Comparison of ENCODE assay signal across 8 mouse cellular contexts in the genomic region with DNA sequence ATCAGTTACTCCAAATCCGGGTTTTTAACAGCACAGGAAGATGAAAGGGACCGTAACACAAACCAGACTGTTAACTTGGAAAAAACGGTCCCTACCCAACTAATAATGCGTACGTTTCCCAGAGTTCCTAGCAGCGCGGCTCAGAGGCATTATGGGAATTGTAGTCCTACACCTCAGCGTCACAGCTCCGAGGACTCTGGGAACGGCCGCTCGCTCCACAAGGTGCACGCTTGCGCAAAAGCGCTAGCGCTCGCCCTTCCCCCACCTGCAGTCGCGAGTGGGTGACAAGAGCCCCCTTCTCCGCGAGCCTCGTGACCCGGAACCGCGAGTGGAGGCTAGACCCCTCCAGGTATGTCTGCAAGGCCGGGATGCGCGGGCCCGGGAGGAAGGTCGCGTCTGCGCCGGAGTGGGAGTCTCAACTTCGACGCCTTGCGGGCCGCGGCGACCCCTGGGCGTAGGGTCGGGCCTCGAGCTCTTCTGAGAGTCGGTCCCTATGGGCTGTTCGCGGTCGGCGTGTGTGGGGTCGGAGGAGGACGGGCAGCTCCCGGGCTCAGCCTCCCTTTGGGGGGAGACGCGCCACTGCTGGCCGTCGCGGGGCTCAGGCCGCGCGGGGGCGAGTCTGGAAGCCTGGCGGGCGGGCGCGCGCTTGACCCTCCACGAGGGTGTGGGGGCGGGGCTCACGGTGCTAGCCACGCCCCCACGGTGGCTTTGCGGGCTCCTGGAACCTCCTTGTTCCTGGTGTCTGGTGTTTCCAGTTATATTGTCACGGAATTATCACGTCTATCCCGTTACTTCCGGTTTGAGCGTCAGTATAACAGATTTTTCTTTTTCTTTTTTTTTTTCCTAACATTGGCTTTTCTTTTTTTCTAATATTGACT. TPM values are rescaled to one million over a fixed set of nuclear protein-coding genes. Genes with fewer than 3 reads are reported as not detected.
DNase-seq lines count a peak whose midpoint lies in the region; ATAC-seq and TF ChIP-seq lines count a peak whose summit lies in the region.

A gene (plus strand): TSS at position 138 of the 878 bp plus-strand sequence.

- peak; percentile 57 for TF ChIP-seq POLR2A in lung, adult 2 months (IDR thresholded peaks at IDR 0.05; ENCODE audit: borderline replicate concordance, extremely low read depth, low read depth, low read length)

- under 1% methylated on average over 67 of the region's 75 CpGs for WGBS in forebrain, embryonic 15.5 days
- WGBS in lung, adult 2 months: under 1% methylated on average over 75 of the region's 75 CpGs

- TF ChIP-seq CTCF in lung, adult 2 months (IDR thresholded peaks at IDR 0.05; ENCODE audit: insufficient read depth, low read length): no peak

- intact Hi-C loops in heart, postnatal 25 days (cut with DNase I): no loop called here

- peak within 1 kb of the TSS; percentile 93 for H3K9ac ChIP-seq in forebrain, embryonic 15.5 days (replicated peaks)

- peak within 1 kb of the TSS; percentile 98 for H3K4me3 ChIP-seq in forebrain, embryonic 15.5 days
- H3K4me3 ChIP-seq in lung, adult 2 months (replicated peaks; ENCODE audit: extremely low read depth, low read depth, low read length): peak within 1 kb of the TSS; percentile 91

- H3K4me2 ChIP-seq in forebrain, embryonic 15.5 days (replicated peaks): peak within 1 kb of the TSS; percentile 60

- peak; percentile 99 for ATAC-seq in forebrain, embryonic 15.5 days (replicated peaks)
- ATAC-seq in neutrophil, adult 5-6 weeks (ENCODE audit: extremely low read depth, insufficient number of reproducible peaks, low FRiP score, poor library complexity, severe bottlenecking): peak; percentile 91

- H3K9me3 ChIP-seq in forebrain, embryonic 15.5 days: no peaks in the 10 kb centered on the region

- peak within 1 kb of the TSS; percentile 97 for H3K27ac ChIP-seq in forebrain, embryonic 15.5 days (replicated peaks)

- DNase-seq in ES-CJ7 (ENCODE audit: low read depth, low spot score): peak; percentile 98
- peak; percentile 90 for DNase-seq in cerebellum, adult 11 months
- peak; percentile 82 for DNase-seq in heart, postnatal 25 days (ENCODE audit: low spot score)
- peak; percentile 91 to 96 for DNase-seq in layer of hippocampus, adult 18-20 months (ENCODE audit: low spot score in 2 of 2)
- peak; percentile 90 for DNase-seq in lung, adult 2 months
- DNase-seq in thymus, adult 18-20 months: peak; percentile 86 to 92

- H3K27me3 ChIP-seq in forebrain, embryonic 15.5 days: no peaks in the 10 kb centered on the region

- H3K4me1 ChIP-seq in forebrain, embryonic 15.5 days: peaks cover 11% of the 10 kb centered on the region
- H3K4me1 ChIP-seq in lung, adult 2 months (ENCODE audit: control insufficient read depth, insufficient read depth, low read length): peaks cover 5% of the 10 kb centered on the region

- no peaks in the 10 kb centered on the region for H3K36me3 ChIP-seq in forebrain, embryonic 15.5 days

RNA-seq across cellular contexts. Expression of the gene that starts here (rescaled TPM):
- 32.3 and 34.4 TPM in 2 replicates for polyA plus RNA-seq in forebrain, embryonic 15.5 days (2015; fragmentation: Nextera tagmentation; extraction: Ambion mirVana)
- total RNA-seq in heart, postnatal 25 days (2021): 1 to 10 TPM; 7.4 to 7.5 TPM
- total RNA-seq in layer of hippocampus, adult 18-20 months (2021): 10 to 100 TPM; 21.1 to 22.2 TPM
- polyA plus RNA-seq in lung, adult 2 months (2012; rRNA removed): 3.6 and 4.8 TPM in 2 replicates
- total RNA-seq in neutrophil, adult 5-6 weeks (2017): 26.1 and 27.6 TPM in 2 replicates

Comparison
In these comparisons a context has a peak if more than half of its experiments do, and no peak if none do; other contexts are left out.
1. Peak in every context shown above with its lines: DNase-seq, ATAC-seq, H3K4me3 ChIP-seq and H3K27ac ChIP-seq.